Mouse (Mus musculus) hindbrain, embryonic 11.5 days (tissue): ENCODE measurements around the gene Eid2b. TPM values are rescaled to one million over a fixed set of nuclear protein-coding genes. Genes with fewer than 3 reads are reported as not detected.

Experiments
- ATAC-seq: fragments of 200-750 bp; cut with Nextera tagmentation; 2 replicates; pipeline ENCODE4 v1.8.0; 2017; ENCODE audit warnings: mild to moderate bottlenecking, moderate TSS enrichment, moderate library complexity; ENCODE audit not compliant: low FRiP score
- DNase-seq: peaks from one replicate; pipeline ENCODE4 v3.0.0-alpha.2; 2015; ENCODE audit warnings: low spot score
- H3K27ac ChIP-seq: fragments of 300-500 bp; sonication (generic); 2 replicates; pipeline ENCODE4 v1.5.1; 2014; ENCODE audit warnings: mild to moderate bottlenecking, low read depth, low read length
- H3K27me3 ChIP-seq: fragments of 300-500 bp; sonication (generic); 2 replicates; pipeline ENCODE4 v1.6.1; 2014; ENCODE audit warnings: mild to moderate bottlenecking, low read length, moderate library complexity, mixed read lengths; ENCODE audit not compliant: control insufficient read depth, insufficient read depth
- H3K36me3 ChIP-seq: fragments of 300-500 bp; sonication (generic); 2 replicates; pipeline ENCODE4 v1.6.1; 2014; ENCODE audit warnings: mild to moderate bottlenecking, low read length, moderate library complexity, mixed read lengths; ENCODE audit not compliant: control insufficient read depth, insufficient read depth
- H3K4me1 ChIP-seq: fragments of 300-500 bp; sonication (generic); replicated peaks from 2 replicates; pipeline ENCODE4 v1.6.1; 2014; ENCODE audit warnings: low read length, mixed read lengths; ENCODE audit not compliant: control insufficient read depth, insufficient read depth
- H3K4me2 ChIP-seq: fragments of 300-500 bp; sonication (generic); replicated peaks from 2 replicates; pipeline ENCODE4 v1.6.1; 2014; ENCODE audit warnings: mild to moderate bottlenecking, low read depth, low read length
- H3K4me3 ChIP-seq: fragments of 300-500 bp; sonication (generic); 2 replicates; pipeline ENCODE4 v1.5.1; 2014; ENCODE audit warnings: low read depth, low read length
- H3K9ac ChIP-seq: fragments of 300-500 bp; sonication (generic); 2 replicates; pipeline ENCODE4 v1.6.1; 2014; ENCODE audit warnings: low read depth, low read length
- H3K9me3 ChIP-seq: fragments of 300-500 bp; sonication (generic); 2 replicates; pipeline ENCODE4 v1.6.1; 2016; ENCODE audit warnings: low read length; ENCODE audit not compliant: control insufficient read depth
- WGBS: fragments of 180-500 bp; shearing (Covaris S2); extraction: QIAGEN DNeasy Blood & Tissue Kit; methylation state at CpG from one replicate; pipeline ENCODE4 v1.1.7; 2014; 5-methylcytosine and 5-hydroxymethylcytosine counted together
- polyA plus RNA-seq: library from polyadenylated mRNA; unstranded; fragments of >200 nt; fragmentation: Nextera tagmentation; extraction: Ambion mirVana; gene quantifications from 2 replicates; pipeline ENCODE4 v1.2.1, GENCODE M21; 2014

Eid2b gene
- polyA plus RNA-seq, 1 experiment from 2014 or later = 17.4 TPM

GRCm38 (mm10) chr7:28309737-28310136 is 32.2 kb downstream of the Eid2b start:
- ATAC-seq (peak; percentile 41), DNase-seq (peak; percentile 61)
- Histone ChIP-seq H3K27ac (peak overlapping the region; percentile 49), H3K27me3 (no peaks in the 10 kb centered on the region), H3K9ac (no peak overlapping the region), H3K4me3 (no peak overlapping the region), H3K9me3 (no peaks in the 10 kb centered on the region), H3K36me3 (0 out of 2 replicates have a peak, but pooled peaks cover 2% of the 10 kb centered on the region), H3K4me2 (0 out of 2 replicates have a peak overlapping the region, but pooled peaks have one; percentile 85), H3K4me1 (0 out of 2 replicates have a peak, but pooled peaks cover 2% of the 10 kb centered on the region)
- WGBS = 58% methylated on average over 9 of the region's 9 CpGs

- Histone ChIP-seq H3K4me2 (peak overlapping the region; percentile 85), H3K27ac (peak overlapping the region; percentile 49), H3K27me3 (no peaks in the 10 kb centered on the region), H3K9ac (peak overlapping the region; percentile 65), H3K4me1 (0 out of 2 replicates have a peak, but pooled peaks cover 2% of the 10 kb centered on the region), H3K36me3 (peaks cover 5% of the 10 kb centered on the region), H3K4me3 (peak overlapping the region; percentile 64), H3K9me3 (no peaks in the 10 kb centered on the region)
- DNase-seq (peak; percentile 34), ATAC-seq (peak; percentile 68)
- 6% methylated on average over 35 of the region's 35 CpGs for WGBS
Observed at GRCm38 (mm10) chr7:28311151-28311925, 33.8 kb downstream of the Eid2b start.

GRCm38 (mm10) chr7:28311926-28312543 is 34.5 kb downstream of the Eid2b start, which contains the start of gene Timm50:
Gene Timm50, minus strand, starts transcription at chr7:28312072.
- Histone ChIP-seq H3K4me3 (peak within 1 kb of the TSS; percentile 64), H3K9me3 (no peaks in the 10 kb centered on the region), H3K36me3 (peaks cover 10% of the 10 kb centered on the region), H3K27ac (peak within 1 kb of the TSS; percentile 49), H3K4me1 (0 out of 2 replicates have a peak, but pooled peaks cover 2% of the 10 kb centered on the region), H3K9ac (peak within 1 kb of the TSS; percentile 65), H3K27me3 (no peaks in the 10 kb centered on the region), H3K4me2 (peak within 1 kb of the TSS; percentile 85)
- WGBS = 2% methylated on average over 38 of the region's 45 CpGs
- DNase-seq = peak; percentile 97
- peak; percentile 94 for ATAC-seq

GRCm38 (mm10) chr7:28318036-28318435 is 40.5 kb downstream of the Eid2b start:
- no peak for ATAC-seq
- WGBS = 93% methylated on average over 3 of the region's 3 CpGs
- H3K36me3 ChIP-seq = peaks cover 41% of the 10 kb centered on the region
- H3K4me3 ChIP-seq = no peak overlapping the region
- no peak overlapping the region for H3K27ac ChIP-seq
- no peaks in the 10 kb centered on the region for H3K4me1 ChIP-seq
- H3K9ac ChIP-seq = no peak overlapping the region
- DNase-seq = no peak
- no peaks in the 10 kb centered on the region for H3K9me3 ChIP-seq
- H3K27me3 ChIP-seq = no peaks in the 10 kb centered on the region
- H3K4me2 ChIP-seq = no peak overlapping the region

- 94% methylated on average over 17 of the region's 17 CpGs for WGBS
Observed at GRCm38 (mm10) chr7:28318714-28319113, 41.2 kb downstream of the Eid2b start.

GRCm38 (mm10) chr7:28321974-28322720 is 44.6 kb downstream of the Eid2b start:
- Histone ChIP-seq H3K27me3 (no peaks in the 10 kb centered on the region), H3K4me3 (no peak overlapping the region), H3K9ac (no peak overlapping the region), H3K4me1 (no peaks in the 10 kb centered on the region), H3K36me3 (peaks cover 46% of the 10 kb centered on the region), H3K9me3 (no peaks in the 10 kb centered on the region), H3K4me2 (no peak overlapping the region), H3K27ac (no peak overlapping the region)
- no peak for DNase-seq
- 92% methylated on average over 15 of the region's 15 CpGs for WGBS
- ATAC-seq = no peak

More at GRCm38 (mm10) chr7:28318714-28319113, 41.2 kb downstream of the Eid2b start:
- Histone ChIP-seq H3K27me3 (no peaks in the 10 kb centered on the region), H3K4me3 (no peak overlapping the region), H3K36me3 (peaks cover 46% of the 10 kb centered on the region), H3K9me3 (no peaks in the 10 kb centered on the region), H3K4me2 (no peak overlapping the region), H3K4me1 (no peaks in the 10 kb centered on the region), H3K27ac (no peak overlapping the region), H3K9ac (no peak overlapping the region)
- no peak for ATAC-seq
- DNase-seq = no peak

- no peak overlapping the region for H3K4me3 ChIP-seq
- H3K36me3 ChIP-seq = peaks cover 33% of the 10 kb centered on the region
- no peak overlapping the region for H3K27ac ChIP-seq
- DNase-seq (no peak), ATAC-seq (no peak)
- H3K4me2 ChIP-seq = no peak overlapping the region
- H3K4me1 ChIP-seq = no peaks in the 10 kb centered on the region
- H3K9me3 ChIP-seq = no peaks in the 10 kb centered on the region
- no peaks in the 10 kb centered on the region for H3K27me3 ChIP-seq
- no peak overlapping the region for H3K9ac ChIP-seq
- 96% methylated on average over 8 of the region's 8 CpGs for WGBS
Observed at GRCm38 (mm10) chr7:28325293-28325692, 47.8 kb downstream of the Eid2b start.

GRCm38 (mm10) chr7:28326457-28326856 is 48.9 kb downstream of the Eid2b start:
- no peak overlapping the region for H3K4me3 ChIP-seq
- no peak overlapping the region for H3K27ac ChIP-seq
- no peaks in the 10 kb centered on the region for H3K4me1 ChIP-seq
- H3K9ac ChIP-seq = no peak overlapping the region
- DNase-seq (no peak), ATAC-seq (no peak)
- no peaks in the 10 kb centered on the region for H3K27me3 ChIP-seq
- peaks cover 32% of the 10 kb centered on the region for H3K36me3 ChIP-seq
- H3K9me3 ChIP-seq = no peaks in the 10 kb centered on the region
- 83% methylated on average over 4 of the region's 4 CpGs for WGBS
- no peak overlapping the region for H3K4me2 ChIP-seq
